Mouse (Mus musculus): ENCODE measurements around the gene Wdr61. TPM values are rescaled to one million over a fixed set of nuclear protein-coding genes. Genes with fewer than 3 reads are reported as not detected.

Wdr61 gene
- 64.7 TPM for polyA plus RNA-seq (2014; fragmentation: Illumina TruSeq; extraction: RNeasy Lipid Tissue Mini Kit (QIAGEN cat#74804); ENCODE audit: low replicate concordance)

DNA sequence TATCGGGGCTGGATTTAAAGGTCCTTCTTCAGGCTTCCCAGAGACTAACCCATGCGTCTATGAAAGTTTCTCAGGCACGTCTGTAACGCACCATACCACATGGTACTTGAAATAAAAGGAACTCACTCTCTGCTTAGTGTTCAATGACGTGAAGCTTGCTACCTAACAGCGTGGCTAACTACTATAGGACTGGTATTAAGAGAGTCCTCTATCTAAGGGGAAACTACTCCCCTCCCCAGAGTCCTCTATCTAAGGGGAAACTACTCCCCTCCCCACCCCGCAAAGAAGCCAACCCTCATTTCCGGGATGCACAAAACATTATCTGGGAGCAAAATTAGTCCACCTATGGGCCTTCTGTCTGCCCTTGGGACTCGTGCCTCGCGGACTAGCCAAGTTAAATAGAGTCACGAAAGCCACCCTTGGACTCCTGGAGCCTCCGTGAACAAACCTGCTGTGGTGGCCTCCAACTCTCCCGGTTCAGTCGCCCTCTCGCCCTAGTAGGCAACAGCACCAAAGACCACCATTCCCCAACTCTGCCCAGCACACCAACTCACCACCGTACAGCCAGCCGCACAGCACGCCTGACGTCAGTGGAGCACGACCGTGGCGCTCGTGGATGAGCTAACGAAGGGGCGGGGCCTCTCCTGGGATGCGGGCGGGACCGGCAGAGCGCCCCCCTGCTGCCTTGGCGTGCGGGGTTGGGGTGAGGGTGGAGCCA, at the start of gene Wdr61:
Gene Wdr61 (minus strand): TSS at position 599 of the 718 bp plus-strand sequence.

DNA sequence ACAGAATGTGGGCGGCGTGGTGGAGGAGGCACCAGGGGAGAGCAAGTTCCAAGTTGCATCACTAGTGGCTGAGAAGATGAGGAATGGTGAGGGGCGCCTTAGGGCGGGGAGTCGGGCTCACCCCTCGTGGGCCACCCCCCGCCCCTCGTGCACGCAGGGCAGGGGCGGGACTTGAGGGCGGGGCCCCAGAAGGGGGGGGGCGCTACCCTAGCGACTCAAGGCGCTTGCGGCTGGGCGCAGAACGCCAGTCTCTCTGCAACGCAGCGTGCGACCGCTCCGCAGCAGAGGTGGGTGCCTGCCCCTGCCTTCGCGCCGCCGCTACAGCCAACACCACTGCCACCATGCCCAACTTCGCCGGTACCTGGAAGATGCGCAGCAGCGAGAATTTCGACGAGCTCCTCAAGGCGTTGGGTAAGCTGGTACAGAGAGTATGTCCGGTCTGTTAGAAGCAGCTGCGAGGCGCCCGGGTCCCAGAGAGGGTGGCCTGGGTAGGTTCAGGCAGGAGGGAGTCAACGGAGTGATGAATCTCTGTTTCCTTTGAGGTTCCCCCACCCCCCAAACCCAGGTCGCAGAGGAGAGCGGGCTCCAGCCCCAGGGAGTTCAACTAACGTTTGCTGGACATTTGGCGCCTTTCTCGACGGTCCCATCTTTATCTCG, 30.4 kb upstream of the Wdr61 start, which contains the start of gene Crabp1:
Gene Crabp1 (plus strand): TSS at position 188 of the 657 bp plus-strand sequence.

GRCm38 (mm10) chr9:54698318-54699086, 35.8 kb downstream of the Wdr61 start, which contains the start of gene Dnaja4:
Gene Dnaja4 (plus strand): TSS chr9:54698873.

Other genes starting within 250 kb of the Wdr61 start
- 6.5 TPM for gene Dmxl2, start 232.9 kb downstream of the Wdr61 start, polyA plus RNA-seq (2014; fragmentation: Illumina TruSeq; extraction: RNeasy Lipid Tissue Mini Kit (QIAGEN cat#74804); ENCODE audit: low replicate concordance)
- 1.2 TPM for gene Sh2d7, start 195.5 kb downstream of the Wdr61 start, polyA plus RNA-seq (2014; fragmentation: Illumina TruSeq; extraction: RNeasy Lipid Tissue Mini Kit (QIAGEN cat#74804); ENCODE audit: low replicate concordance)
- gene Cib2, start 174.3 kb downstream of the Wdr61 start, polyA plus RNA-seq (2014; fragmentation: Illumina TruSeq; extraction: RNeasy Lipid Tissue Mini Kit (QIAGEN cat#74804); ENCODE audit: low replicate concordance) = not detected
- 420 TPM for gene Idh3a, start 148.2 kb downstream of the Wdr61 start, polyA plus RNA-seq (2014; fragmentation: Illumina TruSeq; extraction: RNeasy Lipid Tissue Mini Kit (QIAGEN cat#74804); ENCODE audit: low replicate concordance)
- gene Acsbg1, start 72.6 kb downstream of the Wdr61 start, polyA plus RNA-seq (2014; fragmentation: Illumina TruSeq; extraction: RNeasy Lipid Tissue Mini Kit (QIAGEN cat#74804); ENCODE audit: low replicate concordance) = not detected
- 8.9 TPM for gene Dnaja4, start 35.6 kb downstream of the Wdr61 start, polyA plus RNA-seq (2014; fragmentation: Illumina TruSeq; extraction: RNeasy Lipid Tissue Mini Kit (QIAGEN cat#74804); ENCODE audit: low replicate concordance)
- not detected for gene Crabp1, start 30.2 kb upstream of the Wdr61 start, polyA plus RNA-seq (2014; fragmentation: Illumina TruSeq; extraction: RNeasy Lipid Tissue Mini Kit (QIAGEN cat#74804); ENCODE audit: low replicate concordance)
- gene Ireb2, start 129.3 kb upstream of the Wdr61 start, polyA plus RNA-seq (2014; fragmentation: Illumina TruSeq; extraction: RNeasy Lipid Tissue Mini Kit (QIAGEN cat#74804); ENCODE audit: low replicate concordance) = 266 TPM
- 9.8 TPM for gene Hykk, start 182.8 kb upstream of the Wdr61 start, polyA plus RNA-seq (2014; fragmentation: Illumina TruSeq; extraction: RNeasy Lipid Tissue Mini Kit (QIAGEN cat#74804); ENCODE audit: low replicate concordance)
- gene Psma4, start 216.3 kb upstream of the Wdr61 start, polyA plus RNA-seq (2014; fragmentation: Illumina TruSeq; extraction: RNeasy Lipid Tissue Mini Kit (QIAGEN cat#74804); ENCODE audit: low replicate concordance) = 542 TPM
- gene AY074887, start 216.5 kb upstream of the Wdr61 start, polyA plus RNA-seq (2014; fragmentation: Illumina TruSeq; extraction: RNeasy Lipid Tissue Mini Kit (QIAGEN cat#74804); ENCODE audit: low replicate concordance) = not detected
- gene Chrna5, start 246.4 kb upstream of the Wdr61 start, polyA plus RNA-seq (2014; fragmentation: Illumina TruSeq; extraction: RNeasy Lipid Tissue Mini Kit (QIAGEN cat#74804); ENCODE audit: low replicate concordance) = 0.59 TPM